8 mouse cellular contexts compared by ENCODE assay signal in genomic region chr1:178798333-178798732, GRCm38 (mm10).
DNase-seq lines count a peak whose midpoint lies in the region; ATAC-seq lines count a peak whose summit lies in the region.

No protein-coding gene starts in this region.

- H3K4me2 ChIP-seq in heart, embryonic 12.5 days: peak overlapping the region; percentile 69
- H3K4me2 ChIP-seq in midbrain, embryonic 11.5 days: no peak overlapping the region

- DNase-seq in adrenal gland, postnatal 14 days: peak; percentile 14
- no peak for DNase-seq in adrenal gland, adult 18-20 months (ENCODE audit: low spot score in 2 of 2)
- peak; percentile 77 to 79 for DNase-seq in cerebellum, postnatal 36 days
- peak; percentile 56 to 78 for DNase-seq in layer of hippocampus, postnatal 14 days (ENCODE audit: low spot score in 2 of 2)
- peak; percentile 88 for DNase-seq in midbrain, embryonic 11.5 days (ENCODE audit: low spot score, missing footprints)
- peak; percentile 36 for DNase-seq in telencephalon, adult 2 months (ENCODE audit: low read depth, low spot score)
- DNase-seq in ovary, adult 18-20 months (ENCODE audit: low spot score): no peak

- ATAC-seq in heart, embryonic 12.5 days (ENCODE audit: insufficient number of reproducible peaks, low FRiP score): peak; percentile 30; the same call in 1 of the 2 replicates
- ATAC-seq in midbrain, embryonic 11.5 days (ENCODE audit: low FRiP score): no peak

- no peaks in the 10 kb centered on the region for H3K36me3 ChIP-seq in heart, embryonic 12.5 days
- no peaks in the 10 kb centered on the region for H3K36me3 ChIP-seq in midbrain, embryonic 11.5 days (ENCODE audit: control insufficient read depth, insufficient read depth, low read length)

- peak overlapping the region; percentile 59 for H3K9ac ChIP-seq in heart, embryonic 12.5 days
- 0 out of 2 replicates have a peak overlapping the region, but pooled peaks have one; percentile 11 for H3K9ac ChIP-seq in midbrain, embryonic 11.5 days (ENCODE audit: low read length)

- 0% methylated on average over 5 of the region's 5 CpGs for WGBS in heart, embryonic 12.5 days
- WGBS in midbrain, embryonic 11.5 days: 5% methylated on average over 5 of the region's 5 CpGs

- H3K27ac ChIP-seq in heart, embryonic 12.5 days (ENCODE audit: poor library complexity, severe bottlenecking): peak overlapping the region; percentile 65
- no peak overlapping the region for H3K27ac ChIP-seq in midbrain, embryonic 11.5 days (ENCODE audit: low read depth, low read length)

- no peaks in the 10 kb centered on the region for H3K27me3 ChIP-seq in heart, embryonic 12.5 days (replicated peaks)
- no peaks in the 10 kb centered on the region for H3K27me3 ChIP-seq in midbrain, embryonic 11.5 days (ENCODE audit: control insufficient read depth, insufficient read depth, low read length)

- peak overlapping the region; percentile 41 for H3K4me3 ChIP-seq in heart, embryonic 12.5 days
- H3K4me3 ChIP-seq in midbrain, embryonic 11.5 days (ENCODE audit: low read depth, low read length): no peak overlapping the region

- no peaks in the 10 kb centered on the region for H3K9me3 ChIP-seq in heart, embryonic 12.5 days (replicated peaks)
- no peaks in the 10 kb centered on the region for H3K9me3 ChIP-seq in midbrain, embryonic 11.5 days (ENCODE audit: control insufficient read depth, low read length)

- peaks cover 49% of the 10 kb centered on the region for H3K4me1 ChIP-seq in heart, embryonic 12.5 days (replicated peaks)
- H3K4me1 ChIP-seq in midbrain, embryonic 11.5 days (ENCODE audit: control insufficient read depth, insufficient read depth, low read length): peaks cover 2% of the 10 kb centered on the region; the same call in 1 of the 2 replicates

Comparison
In these comparisons a context has a peak if more than half of its experiments do, and no peak if none do; other contexts are left out.
1. DNase-seq: peak in adrenal gland, postnatal 14 days (single experiment), cerebellum, postnatal 36 days (2 of 2), layer of hippocampus, postnatal 14 days (2 of 2), midbrain, embryonic 11.5 days (single experiment) and telencephalon, adult 2 months (single experiment); none in adrenal gland, adult 18-20 months (0 of 2) and ovary, adult 18-20 months (single experiment).